Mouse (Mus musculus) bone marrow macrophage, adult 2 months (primary cell): ENCODE results near the gene Spata2. TPM values are rescaled to one million over a fixed set of nuclear protein-coding genes. Genes with fewer than 3 reads are reported as not detected.

Experiments used
- H3K27ac ChIP-seq: 2 replicates; pipeline ENCODE4 v1.5.1; 2012; ENCODE audit warnings: low read depth, low read length; ENCODE audit not compliant: insufficient read depth
- H3K4me1 ChIP-seq: 2 replicates; pipeline ENCODE4 v1.6.1; 2012; ENCODE audit warnings: low read length; ENCODE audit not compliant: control insufficient read depth, insufficient read depth
- H3K4me3 ChIP-seq: 2 replicates; pipeline ENCODE4 v1.5.1; 2012; ENCODE audit warnings: mild to moderate bottlenecking, low read length, moderate library complexity; ENCODE audit not compliant: insufficient read depth
- CTCF ChIP-seq: IDR thresholded peaks from 2 replicates; pipeline ENCODE4 v1.5.1; 2012; ENCODE audit warnings: low read depth, mild to moderate bottlenecking, low read length, moderate library complexity
- POLR2A ChIP-seq: IDR thresholded peaks from 2 replicates; pipeline ENCODE4 v1.6.1; 2012; ENCODE audit warnings: mild to moderate bottlenecking, low read depth, low read length, borderline replicate concordance
- polyA plus RNA-seq: library from polyadenylated mRNA; stranded (reverse); fragments of >200 nt; gene quantifications from 2 replicates; pipeline ENCODE4 v1.2.4, GENCODE M21; 2012; ENCODE audit not compliant: missing spikeins, insufficient read depth, insufficient read length

The Spata2 gene
- polyA plus RNA-seq, 1 experiment = 14.2 TPM

GRCm38 (mm10) chr2:167512365-167512764, 19.7 kb upstream of the Spata2 start:
- Histone ChIP-seq H3K4me3 (no peak overlapping the region), H3K4me1 (no peaks in the 10 kb centered on the region; the same call in 1 of the 2 replicates), H3K27ac (no peak overlapping the region)
- TF ChIP-seq POLR2A (no peak), CTCF (no peak)

GRCm38 (mm10) chr2:167510485-167510884, 17.8 kb upstream of the Spata2 start:
- Histone ChIP-seq H3K27ac (no peak overlapping the region), H3K4me3 (no peak overlapping the region), H3K4me1 (peaks cover 14% of the 10 kb centered on the region)
- TF ChIP-seq CTCF (no peak), POLR2A (no peak)

DNA sequence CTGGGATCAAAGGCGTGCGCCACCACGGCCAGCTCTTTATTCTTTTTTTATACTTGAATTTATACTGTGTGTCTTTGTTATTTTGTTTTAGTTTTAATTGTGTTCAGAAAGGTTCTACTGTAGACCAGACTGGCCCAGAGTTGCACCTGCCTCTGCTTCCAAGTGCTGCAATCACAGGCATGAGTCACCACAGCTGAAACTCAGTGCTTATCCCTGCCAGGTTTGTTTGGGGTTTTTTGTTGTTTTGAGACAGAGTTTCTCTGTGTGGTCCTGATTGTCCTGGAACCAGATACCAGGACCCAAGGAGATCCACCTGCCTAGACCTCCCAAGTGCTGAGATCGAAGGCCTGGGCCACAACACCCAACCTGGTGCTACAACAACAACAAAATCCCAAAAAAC, 15.9 kb upstream of the Spata2 start:
- no peak for TF ChIP-seq POLR2A
- TF ChIP-seq CTCF = no peak
- no peak overlapping the region for H3K4me3 ChIP-seq

GRCm38 (mm10) chr2:167507719-167508385, 15.2 kb upstream of the Spata2 start:
- peaks cover 22% of the 10 kb centered on the region for H3K4me1 ChIP-seq
- H3K4me3 ChIP-seq = no peak overlapping the region
- TF ChIP-seq CTCF (no peak), POLR2A (no peak)

More for the DNA sequence above, 15.9 kb upstream of the Spata2 start:
- Histone ChIP-seq H3K4me1 (peaks cover 22% of the 10 kb centered on the region), H3K27ac (no peak overlapping the region)

DNA sequence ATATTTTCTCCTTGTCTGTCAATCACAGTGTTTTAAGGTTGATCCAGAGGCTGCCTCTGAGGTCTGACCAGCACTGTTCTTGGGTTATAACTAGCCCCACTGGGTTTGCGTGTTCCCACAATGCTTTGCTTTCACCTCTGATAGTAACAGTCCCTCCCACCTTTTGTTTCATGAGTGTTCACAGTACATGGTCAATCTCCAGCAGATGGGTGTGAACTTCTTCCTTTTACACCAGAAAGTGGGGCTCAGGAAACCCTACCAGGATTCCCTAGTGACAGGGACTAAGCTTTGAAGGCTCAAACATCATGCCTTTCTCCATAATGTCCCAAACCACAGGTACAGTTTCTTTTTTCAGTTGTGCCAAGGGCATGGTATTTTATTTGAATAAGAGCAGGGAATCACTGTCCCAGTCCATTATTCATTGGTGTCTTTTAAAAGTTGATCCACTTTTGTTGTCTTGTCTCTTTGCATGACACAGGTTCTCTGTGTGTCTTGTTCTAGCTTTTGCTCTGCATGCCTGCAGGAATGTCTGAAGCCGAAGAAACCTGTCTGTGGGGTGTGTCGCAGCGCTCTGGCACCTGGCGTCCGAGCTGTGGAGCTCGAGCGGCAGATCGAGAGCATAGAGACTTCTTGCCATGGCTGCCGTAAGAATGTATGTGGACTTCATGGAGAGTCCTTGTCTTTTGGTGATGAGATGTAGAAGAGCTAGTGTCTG, 14.0 kb upstream of the Spata2 start:
- H3K4me1 ChIP-seq = peaks cover 22% of the 10 kb centered on the region

More at GRCm38 (mm10) chr2:167507719-167508385, 15.2 kb upstream of the Spata2 start:
- no peak overlapping the region for H3K27ac ChIP-seq

GRCm38 (mm10) chr2:167505127-167505526, 12.4 kb upstream of the Spata2 start:
- H3K27ac ChIP-seq = peak overlapping the region; percentile 71
- TF ChIP-seq POLR2A (no peak), CTCF (no peak)
- H3K4me3 ChIP-seq = peak overlapping the region; percentile 96
- peaks cover 22% of the 10 kb centered on the region for H3K4me1 ChIP-seq

More for the DNA sequence above, 14.0 kb upstream of the Spata2 start:
- Histone ChIP-seq H3K4me3 (no peak overlapping the region), H3K27ac (no peak overlapping the region)
- TF ChIP-seq CTCF (no peak), POLR2A (no peak)

- peaks cover 22% of the 10 kb centered on the region for H3K4me1 ChIP-seq
- no peak for TF ChIP-seq POLR2A
- TF ChIP-seq CTCF = no peak
- peak overlapping the region; percentile 96 for H3K4me3 ChIP-seq
- H3K27ac ChIP-seq = peak overlapping the region; percentile 71
Measured at GRCm38 (mm10) chr2:167503896-167504349, 11.2 kb upstream of the Spata2 start.

GRCm38 (mm10) chr2:167503253-167503895, 10.7 kb upstream of the Spata2 start:
- H3K27ac ChIP-seq = peak overlapping the region; percentile 71
- H3K4me1 ChIP-seq = peaks cover 22% of the 10 kb centered on the region
- TF ChIP-seq CTCF = no peak
- no peak; the same call in 1 of the 2 replicates for TF ChIP-seq POLR2A
- peak overlapping the region; percentile 96 for H3K4me3 ChIP-seq

GRCm38 (mm10) chr2:167502554-167503252, 10.0 kb upstream of the Spata2 start:
- Histone ChIP-seq H3K4me1 (peaks cover 22% of the 10 kb centered on the region), H3K27ac (peak overlapping the region; percentile 4; the same call in 1 of the 2 replicates), H3K4me3 (peak overlapping the region; percentile 96)
- no peak for TF ChIP-seq POLR2A
- no peak for TF ChIP-seq CTCF
